Mouse (Mus musculus) bone marrow macrophage, adult 2 months (primary cell): ENCODE data around the gene Sar1a.

Experiments
- CTCF ChIP-seq: IDR thresholded peaks from 2 replicates; pipeline ENCODE4 v1.5.1; 2012; ENCODE audit warnings: low read depth, mild to moderate bottlenecking, low read length, moderate library complexity
- POLR2A ChIP-seq: IDR thresholded peaks from 2 replicates; pipeline ENCODE4 v1.6.1; 2012; ENCODE audit warnings: mild to moderate bottlenecking, low read depth, low read length, borderline replicate concordance

GRCm38 (mm10) chr10:61689405-61689804 is 9.3 kb downstream of the Sar1a start:
- TF ChIP-seq POLR2A, result no peak
- TF ChIP-seq CTCF, result no peak
